Mouse (Mus musculus) kidney, postnatal 4 days (tissue): ENCODE results near the gene Ss18l2.

Experiments
- DNase-seq, 2 experiments: peaks; one replicate each; pipeline ENCODE4 v3.0.0; 2021; ENCODE audit warnings: mixed read lengths in 2 of 2

Gene Ss18l2

GRCm38 (mm10) chr9:121704646-121705625, 5.2 kb upstream of the Ss18l2 start, which contains the start of gene Sec22c:
TSS of gene Sec22c (minus strand) at chr9:121705490.
- peak; percentile 90 to 95 for DNase-seq

- DNase-seq: no peak
These were observed 4.0 kb upstream of the Ss18l2 start for GRCm38 (mm10) chr9:121706029-121706675.

- no peak for DNase-seq
These were observed 2.3 kb upstream of the Ss18l2 start for GRCm38 (mm10) chr9:121707801-121708200.

GRCm38 (mm10) chr9:121708506-121709486, 1.3 kb upstream of the Ss18l2 start:
- no peak for DNase-seq

GRCm38 (mm10) chr9:121710584-121710975, 451 bp downstream of the Ss18l2 start:
- no peak for DNase-seq

GRCm38 (mm10) chr9:121717048-121717447, 6.9 kb downstream of the Ss18l2 start:
- DNase-seq: no peak

GRCm38 (mm10) chr9:121718070-121718705, 8.1 kb downstream of the Ss18l2 start:
- DNase-seq: no peak

GRCm38 (mm10) chr9:121718792-121719318, 8.7 kb downstream of the Ss18l2 start, which contains the start of gene Nktr:
TSS of gene Nktr (plus strand) at chr9:121719169.
- DNase-seq: peak; percentile 97 to 99

GRCm38 (mm10) chr9:121719347-121720331, 9.5 kb downstream of the Ss18l2 start:
- DNase-seq: no peak

- no peak for DNase-seq
These were observed 30.4 kb downstream of the Ss18l2 start for GRCm38 (mm10) chr9:121740490-121740889.

- DNase-seq: no peak
These were observed 31.0 kb downstream of the Ss18l2 start for GRCm38 (mm10) chr9:121741168-121741567.

- DNase-seq: no peak
These were observed 33.9 kb downstream of the Ss18l2 start for GRCm38 (mm10) chr9:121744051-121744450.

- no peak for DNase-seq
These were observed 42.6 kb downstream of the Ss18l2 start for GRCm38 (mm10) chr9:121752774-121753173.

GRCm38 (mm10) chr9:121754624-121755023, 44.5 kb downstream of the Ss18l2 start:
- no peak for DNase-seq

- DNase-seq: no peak
These were observed 46.7 kb downstream of the Ss18l2 start for GRCm38 (mm10) chr9:121756785-121757184.

GRCm38 (mm10) chr9:121757432-121757831, 47.3 kb downstream of the Ss18l2 start:
- DNase-seq: peak in 1 of 2 experiments; percentile 46

- DNase-seq: peak in 1 of 2 experiments; percentile 45
These were observed 48.0 kb downstream of the Ss18l2 start for GRCm38 (mm10) chr9:121757835-121758814.

- peak; percentile 76 to 86 for DNase-seq
These were observed 49.3 kb downstream of the Ss18l2 start, which contains the start of gene Zfp651 for GRCm38 (mm10) chr9:121759091-121760081. TSS of gene Zfp651 (plus strand) at chr9:121759330.
